Mouse (Mus musculus) cerebellum, adult (tissue): Measurements from ENCODE around the gene Card10.
"Not testable (repeated sequence)": the region's sequence is repeated elsewhere in the genome, so short reads cannot be mapped to it uniquely, and the experiment has no call there.

ENCODE experiments used
- ATAC-seq: cut with Nextera tagmentation; 2 replicates; pipeline ENCODE4 v1.9.2; 2017; ENCODE audit warnings: mild to moderate bottlenecking, moderate library complexity, mixed read lengths; ENCODE audit not compliant: insufficient number of reproducible peaks, low FRiP score, low TSS enrichment

The Card10 gene

GRCm38 (mm10) chr15:78802776-78803391 is at the start of gene Card10:
Gene Card10, minus strand, starts transcription at chr15:78803042.
- ATAC-seq: no peak

GRCm38 (mm10) chr15:78851505-78852153 is 48.8 kb upstream of the Card10 start:
- peak; percentile 74; the same call in 1 of the 2 replicates for ATAC-seq

GRCm38 (mm10) chr15:78850944-78851343 is 48.1 kb upstream of the Card10 start:
- ATAC-seq: no peak

GRCm38 (mm10) chr15:78850059-78850824 is 47.4 kb upstream of the Card10 start:
- ATAC-seq: no peak

- no peak for ATAC-seq
These were observed 46.6 kb upstream of the Card10 start for GRCm38 (mm10) chr15:78849485-78849884.

GRCm38 (mm10) chr15:78848467-78848866 is 45.6 kb upstream of the Card10 start:
- no peak for ATAC-seq

- ATAC-seq: not testable (repeated sequence)
These were observed 44.0 kb upstream of the Card10 start for GRCm38 (mm10) chr15:78846805-78847204.

GRCm38 (mm10) chr15:78846352-78846751 is 43.5 kb upstream of the Card10 start:
- ATAC-seq: no peak

GRCm38 (mm10) chr15:78845867-78846266 is 43.0 kb upstream of the Card10 start:
- no peak for ATAC-seq

GRCm38 (mm10) chr15:78845321-78845720 is 42.5 kb upstream of the Card10 start:
- no peak for ATAC-seq

GRCm38 (mm10) chr15:78844791-78845190 is 41.9 kb upstream of the Card10 start:
- ATAC-seq: no peak

GRCm38 (mm10) chr15:78843581-78844469 is 41.0 kb upstream of the Card10 start:
- no peak for ATAC-seq

- no peak for ATAC-seq
These were observed 39.7 kb upstream of the Card10 start, which contains the start of gene Cdc42ep1 for GRCm38 (mm10) chr15:78842371-78843163. Gene Cdc42ep1, plus strand, starts transcription at chr15:78842624.

- no peak for ATAC-seq
These were observed 38.4 kb upstream of the Card10 start for GRCm38 (mm10) chr15:78841161-78841790.

- ATAC-seq: no peak
These were observed 37.9 kb upstream of the Card10 start for GRCm38 (mm10) chr15:78840751-78841150.

- ATAC-seq: no peak
These were observed 37.4 kb upstream of the Card10 start for GRCm38 (mm10) chr15:78840241-78840640.

GRCm38 (mm10) chr15:78839744-78840143 is 36.9 kb upstream of the Card10 start:
- no peak for ATAC-seq

- ATAC-seq: no peak
These were observed 33.3 kb upstream of the Card10 start for GRCm38 (mm10) chr15:78836086-78836621.
